Mouse (Mus musculus) adipose tissue, adult 10 weeks (tissue): ENCODE data around the gene Sppl3. TPM values are rescaled to one million over a fixed set of nuclear protein-coding genes. Genes with fewer than 3 reads are reported as not detected.

Experiments
- polyA plus RNA-seq: library from polyadenylated mRNA; stranded (reverse); fragments of 350-450 nt; fragmentation: Illumina TruSeq; extraction: RNeasy Lipid Tissue Mini Kit (QIAGEN cat#74804); gene quantifications from one replicate; pipeline ENCODE4 v1.2.3, GENCODE M21; 2014; ENCODE audit warnings: low read depth, low replicate concordance

Sppl3 gene
- 31.1 TPM for polyA plus RNA-seq

DNA sequence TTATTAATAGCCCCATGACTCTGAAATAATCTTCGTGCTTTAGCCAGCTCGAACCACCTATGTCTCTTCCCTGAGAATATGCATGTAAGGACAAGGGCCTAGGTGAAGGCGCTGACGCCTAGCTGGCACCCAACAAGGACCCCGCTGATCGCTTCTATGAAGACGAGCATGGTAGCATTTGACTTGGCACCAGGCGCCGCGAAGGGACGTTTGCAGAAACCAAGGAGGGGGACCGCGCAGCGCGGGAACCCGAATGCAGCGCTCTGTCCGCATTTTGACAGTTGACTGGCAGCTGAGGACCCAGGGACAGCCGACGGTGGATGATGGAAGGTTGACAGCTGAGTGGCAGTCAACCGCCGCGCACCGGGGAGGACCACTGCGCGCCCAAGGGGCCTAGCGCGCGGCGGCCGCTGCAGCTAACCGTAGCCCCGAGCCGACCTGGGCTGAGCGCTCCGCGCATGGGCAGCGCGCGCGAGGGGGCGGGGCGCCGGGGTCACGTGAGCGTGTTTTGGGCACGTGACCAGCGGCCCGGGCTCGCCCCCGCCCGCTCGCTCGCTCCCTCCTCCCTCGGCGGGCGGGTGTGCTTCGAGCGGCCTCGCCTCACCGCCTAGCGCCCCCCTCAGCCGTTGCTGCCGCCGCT, at the start of gene Sppl3:
TSS of gene Sppl3 (plus strand) at position 561 of the 640 bp plus-strand sequence.

GRCm38 (mm10) chr5:114970824-114971227, 40.1 kb upstream of the Sppl3 start, which contains the start of gene Hnf1a:
Gene Hnf1a, minus strand, starts transcription at chr5:114971094.

DNA sequence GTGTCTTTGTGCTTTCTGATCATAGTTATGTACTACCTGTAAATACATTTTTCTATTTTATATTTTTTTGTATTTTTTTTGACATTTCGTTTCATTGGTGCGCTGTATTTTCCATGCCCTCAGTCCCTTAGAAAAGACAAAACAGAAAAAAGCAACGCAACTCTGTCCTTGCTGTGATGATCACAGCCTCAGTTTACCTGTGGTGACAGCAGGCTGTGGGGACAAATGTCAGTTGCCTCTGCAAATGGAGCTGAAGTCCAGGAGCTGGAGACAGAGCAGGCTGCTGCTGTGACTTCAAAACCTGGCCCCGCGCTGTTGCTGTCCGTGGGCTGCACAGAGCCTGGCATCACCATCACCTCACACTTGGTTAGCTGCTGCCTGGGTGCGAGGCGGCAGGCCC, 87.3 kb downstream of the Sppl3 start, which contains the start of gene Gm10401:
TSS of gene Gm10401 (minus strand) at position 101 of the 400 bp plus-strand sequence.

GRCm38 (mm10) chr5:115118961-115119570, 108.1 kb downstream of the Sppl3 start, which contains the start of gene Acads:
Gene Acads, minus strand, starts transcription at chr5:115119346.

DNA sequence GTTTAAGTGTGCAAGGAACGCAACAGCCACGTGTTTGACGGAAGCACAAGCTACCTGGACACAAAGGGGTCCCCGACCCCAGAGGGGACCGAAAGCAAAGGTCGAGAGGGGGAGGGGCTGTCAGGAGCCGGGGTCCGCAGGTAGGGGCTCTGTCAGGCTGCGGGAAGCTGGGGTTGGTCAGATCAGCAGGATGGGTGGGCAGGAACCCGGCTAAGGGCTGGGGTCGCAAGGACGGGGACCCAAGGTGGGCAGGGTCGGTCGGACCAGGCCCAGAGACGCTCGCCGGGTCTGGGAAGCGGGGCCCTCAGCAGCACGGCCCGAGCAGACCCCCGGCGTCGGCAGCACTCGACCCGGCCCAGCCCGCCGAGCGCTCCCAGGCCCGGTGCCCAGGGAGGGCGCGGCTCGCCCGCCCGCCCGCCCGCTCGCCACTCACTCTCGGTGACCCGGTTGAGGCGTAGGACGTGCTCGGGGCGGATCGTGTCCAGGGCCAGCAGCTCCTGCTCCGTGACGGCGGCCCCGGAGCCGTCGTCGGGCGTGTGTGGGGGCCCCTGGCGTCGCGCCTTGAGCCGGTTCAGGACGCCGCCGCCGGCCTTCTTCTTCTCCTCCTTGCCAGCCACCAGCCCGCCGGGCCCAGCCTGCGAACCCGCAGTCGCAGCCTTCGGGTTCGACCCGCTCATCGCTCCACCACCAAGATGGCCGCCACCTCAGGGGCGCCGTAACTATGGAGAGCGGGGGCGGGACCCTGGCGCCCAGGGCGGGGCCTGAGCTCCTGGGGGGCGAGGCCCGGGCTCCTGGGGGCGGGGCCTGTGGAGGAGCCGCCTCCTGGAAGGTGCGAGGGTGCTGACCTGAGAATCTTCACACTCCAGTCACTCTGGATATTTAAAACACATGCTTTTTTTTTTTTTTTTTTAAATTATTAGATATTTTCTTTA, 123.6 kb downstream of the Sppl3 start, which contains the start of gene Unc119b:
TSS of gene Unc119b (minus strand) at position 742 of the 932 bp plus-strand sequence.

Other genes with a start within 250 kb of the Sppl3 start
- 52.9 TPM for gene Ankrd13a, start 236.5 kb upstream of the Sppl3 start, polyA plus RNA-seq
- gene Git2, start 235.6 kb upstream of the Sppl3 start, polyA plus RNA-seq: 27.9 TPM
- 171 TPM for gene 1500011B03Rik, start 187.7 kb upstream of the Sppl3 start, polyA plus RNA-seq
- 0.60 TPM for gene 4930519G04Rik, start 157.5 kb upstream of the Sppl3 start, polyA plus RNA-seq
- gene Gm9936, start 152.5 kb upstream of the Sppl3 start, polyA plus RNA-seq: not detected
- gene Oasl2, start 114.2 kb upstream of the Sppl3 start, polyA plus RNA-seq: 20.2 TPM
- gene Oasl1, start 87.9 kb upstream of the Sppl3 start, polyA plus RNA-seq: 1.5 TPM
- gene 2210016L21Rik, start 69.0 kb upstream of the Sppl3 start, polyA plus RNA-seq: 23.8 TPM
- gene Hnf1a, start 40.0 kb upstream of the Sppl3 start, polyA plus RNA-seq: 0.71 TPM
- not detected for gene Gm10401, start 87.2 kb downstream of the Sppl3 start, polyA plus RNA-seq
- 67.3 TPM for gene Acads, start 108.2 kb downstream of the Sppl3 start, polyA plus RNA-seq
- 56.1 TPM for gene Unc119b, start 123.8 kb downstream of the Sppl3 start, polyA plus RNA-seq
- gene Mlec, start 147.0 kb downstream of the Sppl3 start, polyA plus RNA-seq: 205 TPM
- gene Cabp1, start 183.2 kb downstream of the Sppl3 start, polyA plus RNA-seq: 3.2 TPM
- 81.1 TPM for gene Pop5, start 224.7 kb downstream of the Sppl3 start, polyA plus RNA-seq